Mouse (Mus musculus) spleen, postnatal 4 days (tissue): ENCODE measurements around the gene Dnm2.

Experiments used
- DNase-seq, 2 experiments: peaks; one replicate each; pipeline ENCODE4 v3.0.0; 2022; ENCODE audit warnings: low spot score in 2 of 2

Gene Dnm2

GRCm38 (mm10) chr9:21424631-21425555 is at the start of gene Dnm2:
TSS of gene Dnm2 (plus strand) at chr9:21424908.
- DNase-seq: peak; percentile 98 to 99

- no peak for DNase-seq
Measured at GRCm38 (mm10) chr9:21379195-21379594, 45.5 kb upstream of the Dnm2 start.

- no peak for DNase-seq
Measured at GRCm38 (mm10) chr9:21380868-21381267, 43.8 kb upstream of the Dnm2 start.

GRCm38 (mm10) chr9:21383966-21384365 is 40.7 kb upstream of the Dnm2 start:
- no peak for DNase-seq

GRCm38 (mm10) chr9:21392646-21393175 is 32.0 kb upstream of the Dnm2 start:
- DNase-seq: no peak

GRCm38 (mm10) chr9:21395692-21396091 is 29.0 kb upstream of the Dnm2 start:
- no peak for DNase-seq

- DNase-seq: no peak
Measured at GRCm38 (mm10) chr9:21397170-21397569, 27.5 kb upstream of the Dnm2 start.

GRCm38 (mm10) chr9:21401042-21401441 is 23.7 kb upstream of the Dnm2 start:
- DNase-seq: no peak

GRCm38 (mm10) chr9:21402764-21403253 is 21.9 kb upstream of the Dnm2 start:
- no peak for DNase-seq

- DNase-seq: no peak
Measured at GRCm38 (mm10) chr9:21403745-21404144, 21.0 kb upstream of the Dnm2 start.

- no peak for DNase-seq
Measured at GRCm38 (mm10) chr9:21405525-21405924, 19.2 kb upstream of the Dnm2 start.

- no peak for DNase-seq
Measured at GRCm38 (mm10) chr9:21407951-21408350, 16.8 kb upstream of the Dnm2 start.

GRCm38 (mm10) chr9:21408624-21409023 is 16.1 kb upstream of the Dnm2 start:
- no peak for DNase-seq

GRCm38 (mm10) chr9:21409592-21410317 is 15.0 kb upstream of the Dnm2 start:
- peak; percentile 82 to 93 for DNase-seq

- DNase-seq: peak; percentile 84 to 89
Measured at GRCm38 (mm10) chr9:21411669-21412550, 12.8 kb upstream of the Dnm2 start, which contains the start of gene Qtrt1. TSS of gene Qtrt1 (plus strand) at chr9:21411837.

GRCm38 (mm10) chr9:21417866-21418265 is 6.8 kb upstream of the Dnm2 start:
- DNase-seq: no peak

GRCm38 (mm10) chr9:21419646-21420045 is 5.1 kb upstream of the Dnm2 start:
- DNase-seq: peak in 1 of 2 experiments; percentile 28

- DNase-seq: no peak
Measured at GRCm38 (mm10) chr9:21425556-21425945, 843 bp downstream of the Dnm2 start.

GRCm38 (mm10) chr9:21426013-21426412 is 1.3 kb downstream of the Dnm2 start:
- no peak for DNase-seq

- no peak for DNase-seq
Measured at GRCm38 (mm10) chr9:21426525-21426924, 1.8 kb downstream of the Dnm2 start.

GRCm38 (mm10) chr9:21427773-21428172 is 3.1 kb downstream of the Dnm2 start:
- no peak for DNase-seq
